Comparison of ENCODE assay signal across 13 mouse cellular contexts in genomic region chrX:53364668-53365383, GRCm38 (mm10).
"Had no signal": no experiment of that assay in that cellular context is flagged by ENCODE, and none has a peak within 500 bp of the region (broad histone marks: within the 10 kb centered on the region; RNA-seq: fewer than 3 reads in every experiment).

No protein-coding gene starts in this region.

- H3K27me3 ChIP-seq: limb, embryonic 12.5 days; lung, embryonic 15.5 days; neural tube, embryonic 15.5 days had no signal

- DNase-seq: kidney, adult 8-10 months; kidney, postnatal 25 days; lung, postnatal 14 days; midbrain, embryonic 14.5 days; right cerebral cortex, adult 18-20 months had no signal

- H3K4me1 ChIP-seq: lung, embryonic 15.5 days had no signal

- H3K9me3 ChIP-seq: limb, embryonic 12.5 days; lung, embryonic 15.5 days; neural tube, embryonic 15.5 days had no signal

- H3K9ac ChIP-seq: limb, embryonic 12.5 days; lung, embryonic 15.5 days; neural tube, embryonic 15.5 days had no signal

- H3K36me3 ChIP-seq: limb, embryonic 12.5 days; lung, embryonic 15.5 days; neural tube, embryonic 15.5 days had no signal

- H3K4me3 ChIP-seq: left cerebral cortex, adult 2 months; limb, embryonic 12.5 days; lung, embryonic 15.5 days; myocyte; neural tube, embryonic 15.5 days had no signal

- H3K4me2 ChIP-seq: limb, embryonic 12.5 days; lung, embryonic 15.5 days; neural tube, embryonic 15.5 days had no signal

- H3K27ac ChIP-seq: left cerebral cortex, adult 2 months; limb, embryonic 12.5 days; lung, embryonic 15.5 days; macrophage; neural tube, embryonic 15.5 days; stomach, postnatal 0 days had no signal

- ATAC-seq: intestine, postnatal 0 days had no signal
